Mouse (Mus musculus) megakaryocyte, embryonic 14.5 days (primary cell): ENCODE measurements around the gene Atp13a4. TPM values are rescaled to one million over a fixed set of nuclear protein-coding genes. Genes with fewer than 3 reads are reported as not detected.
A peak's percentile ranks its signal among the peaks of the same experiment; 100 is the strongest.

ENCODE experiments used
- H3K27me3 ChIP-seq: replicated peaks from 2 replicates; pipeline ENCODE3; 2012; ENCODE audit warnings: inconsistent platforms
- H3K36me3 ChIP-seq: replicated peaks from 2 replicates; pipeline ENCODE3; 2012; ENCODE audit warnings: low read length, inconsistent platforms, mixed read lengths
- H3K4me1 ChIP-seq: 2 replicates; pipeline ENCODE4 v1.6.1; 2012; ENCODE audit warnings: inconsistent platforms
- H3K4me3 ChIP-seq: replicated peaks from 2 replicates; pipeline ENCODE3; 2012; ENCODE audit warnings: moderate library complexity, mild to moderate bottlenecking, inconsistent platforms
- H3K9me3 ChIP-seq: 2 replicates; pipeline ENCODE4 v1.6.1; 2012; ENCODE audit warnings: inconsistent platforms
- FLI1 ChIP-seq: IDR thresholded peaks from 2 replicates; pipeline ENCODE4 v1.6.1; 2012; ENCODE audit warnings: low read length, inconsistent platforms, mixed read lengths
- GATA1 ChIP-seq: IDR thresholded peaks from 3 replicates; pipeline ENCODE4 v1.6.1; 2012; ENCODE audit warnings: mixed read lengths, low read length, inconsistent platforms, borderline replicate concordance
- polyA plus RNA-seq: library from polyadenylated mRNA; stranded (reverse); fragments of >175 nt; gene quantifications from 2 replicates; pipeline ENCODE4 v1.2.3, GENCODE M21; 2012; ENCODE audit warnings: low replicate concordance; ENCODE audit not compliant: insufficient read depth

The Atp13a4 gene
- polyA plus RNA-seq, 1 experiment: 0.16 TPM

DNA sequence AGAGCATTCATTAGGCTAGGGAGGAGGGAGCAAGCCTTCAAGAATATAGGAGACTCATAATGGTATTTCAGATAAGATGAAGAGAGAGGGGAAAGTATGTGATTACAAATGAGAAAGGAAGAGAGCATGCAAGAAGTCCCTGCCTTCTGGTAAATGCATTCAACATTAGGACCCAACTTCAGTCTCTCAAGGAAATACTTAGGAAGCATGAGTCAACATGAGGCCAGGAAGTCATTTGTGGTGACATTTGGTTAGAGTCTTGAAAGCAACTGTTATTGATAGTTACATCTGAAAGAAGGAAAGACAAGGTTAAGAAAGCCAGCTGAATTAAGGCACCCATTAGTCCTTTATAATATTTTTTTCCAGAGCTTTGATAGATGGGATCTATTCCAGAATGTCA is 4.8 kb downstream of the Atp13a4 start:
- Histone ChIP-seq H3K27me3 (no peaks in the 10 kb centered on the region), H3K36me3 (no peaks in the 10 kb centered on the region), H3K9me3 (no peaks in the 10 kb centered on the region), H3K4me1 (peaks cover 57% of the 10 kb centered on the region), H3K4me3 (peak overlapping the region; percentile 65)
- no peak for TF ChIP-seq GATA1
- no peak for TF ChIP-seq FLI1

DNA sequence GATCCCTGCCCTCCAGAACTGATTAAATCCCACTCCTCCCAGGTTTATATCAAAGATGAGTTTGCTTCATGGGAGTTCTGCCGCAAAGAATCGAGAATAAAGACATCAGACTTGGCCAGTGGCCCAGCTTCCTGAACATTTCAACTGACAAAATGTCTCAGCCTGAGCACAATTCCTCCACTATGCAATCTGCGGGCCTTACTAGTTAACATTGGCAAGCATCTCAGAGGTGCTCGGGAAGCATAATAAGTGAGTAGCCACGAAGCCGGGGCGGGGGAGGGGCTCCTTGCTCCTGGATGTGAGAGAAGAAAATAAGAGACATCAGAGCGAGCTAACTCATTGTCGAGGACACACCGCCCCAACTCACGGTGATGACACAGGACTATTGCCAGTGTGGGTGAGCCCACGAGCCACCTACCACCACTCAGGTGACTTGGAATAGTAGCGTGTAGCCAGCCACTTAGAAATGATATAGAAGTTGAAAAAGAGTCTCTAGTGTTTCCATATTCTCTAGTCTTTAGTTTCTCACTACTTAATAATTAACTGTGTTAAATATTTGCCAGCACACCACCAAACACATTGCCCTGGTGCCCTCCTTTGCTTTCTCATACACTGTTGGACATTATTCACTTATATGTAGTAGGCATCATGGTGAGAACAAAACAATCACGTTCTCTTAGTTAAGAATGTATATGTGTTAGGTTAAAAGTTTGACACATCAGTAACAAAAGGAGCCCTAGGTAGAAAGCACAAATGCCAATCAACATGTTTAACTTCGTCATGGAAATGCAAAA is 8.1 kb downstream of the Atp13a4 start:
- no peaks in the 10 kb centered on the region for H3K36me3 ChIP-seq
- no peak for TF ChIP-seq FLI1
- no peak for TF ChIP-seq GATA1
- H3K27me3 ChIP-seq: peaks cover 5% of the 10 kb centered on the region

DNA sequence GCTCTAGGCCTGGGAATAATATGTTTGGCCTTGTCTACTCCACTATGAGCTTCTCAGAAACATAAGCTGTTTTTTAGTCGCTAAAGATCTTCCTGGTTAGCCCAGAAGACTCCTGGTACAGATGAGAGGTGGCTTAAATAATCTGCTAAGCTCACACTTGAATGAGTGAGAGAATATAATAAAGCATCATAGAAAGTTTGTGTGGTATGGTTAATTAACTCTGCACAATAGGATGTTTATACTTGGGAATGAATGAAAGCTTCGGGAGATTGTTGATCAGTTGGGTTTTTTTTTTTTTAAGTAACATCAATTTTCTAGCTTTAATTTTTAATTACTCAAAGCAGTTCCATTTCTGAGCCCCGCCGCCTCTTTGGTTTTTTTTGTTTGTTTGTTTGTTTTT is 8.8 kb downstream of the Atp13a4 start:
- no peak for TF ChIP-seq GATA1
- no peak for TF ChIP-seq FLI1
- peaks cover 48% of the 10 kb centered on the region for H3K4me1 ChIP-seq
- H3K27me3 ChIP-seq: peaks cover 5% of the 10 kb centered on the region
- H3K4me3 ChIP-seq: no peak overlapping the region
- H3K9me3 ChIP-seq: no peaks in the 10 kb centered on the region
- H3K36me3 ChIP-seq: no peaks in the 10 kb centered on the region

More for the DNA sequence above, 8.1 kb downstream of the Atp13a4 start:
- peaks cover 53% of the 10 kb centered on the region for H3K4me1 ChIP-seq
- no peaks in the 10 kb centered on the region for H3K9me3 ChIP-seq
- no peak overlapping the region for H3K4me3 ChIP-seq

DNA sequence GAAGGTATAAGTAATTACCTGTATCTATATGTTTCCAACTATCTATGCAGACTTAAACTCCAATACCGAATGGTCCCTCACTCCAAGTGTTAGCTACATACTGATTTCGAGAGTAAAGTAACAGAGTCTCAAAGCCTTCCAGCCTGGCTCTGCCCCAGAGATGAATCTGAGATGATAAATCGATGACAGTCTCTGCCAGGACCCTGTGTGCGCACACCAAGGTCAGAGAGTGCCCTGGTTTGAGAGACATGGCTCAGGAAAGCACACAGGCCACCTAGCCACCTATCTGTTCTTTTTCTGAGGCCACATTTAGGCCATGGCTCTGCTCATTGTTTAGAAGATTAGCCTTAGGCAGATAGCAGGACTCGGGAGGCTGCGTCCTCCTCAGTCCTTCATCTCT is 11.0 kb downstream of the Atp13a4 start:
- H3K4me3 ChIP-seq: no peak overlapping the region
- TF ChIP-seq FLI1: no peak
- TF ChIP-seq GATA1: no peak
- H3K36me3 ChIP-seq: no peaks in the 10 kb centered on the region
- peaks cover 5% of the 10 kb centered on the region for H3K27me3 ChIP-seq
- H3K9me3 ChIP-seq: no peaks in the 10 kb centered on the region; the same call in 1 of the 2 replicates
- peaks cover 43% of the 10 kb centered on the region for H3K4me1 ChIP-seq

DNA sequence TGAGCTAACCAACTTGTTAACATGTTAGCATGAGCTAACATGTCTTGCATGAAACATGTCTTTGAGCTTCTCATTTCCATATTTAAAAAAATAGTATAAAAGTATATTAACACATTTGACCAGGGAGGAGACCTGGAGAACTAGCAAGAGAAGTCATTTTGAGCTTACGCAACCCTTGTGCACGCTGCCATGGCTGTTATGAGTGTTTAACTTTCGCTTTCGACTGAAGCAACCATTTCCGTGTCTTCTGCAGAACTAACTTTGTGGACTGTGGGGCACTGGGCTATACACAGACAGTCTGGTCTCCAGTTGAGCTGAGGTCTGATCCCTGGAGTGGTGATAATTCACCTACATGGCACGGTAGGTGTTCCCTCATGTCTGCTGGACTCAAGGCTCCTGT is 17.6 kb downstream of the Atp13a4 start:
- Histone ChIP-seq H3K4me3 (peak overlapping the region; percentile 67), H3K36me3 (no peaks in the 10 kb centered on the region), H3K4me1 (peaks cover 31% of the 10 kb centered on the region), H3K27me3 (no peaks in the 10 kb centered on the region), H3K9me3 (no peaks in the 10 kb centered on the region; the same call in 1 of the 2 replicates)
- TF ChIP-seq GATA1 (no peak), FLI1 (no peak)

DNA sequence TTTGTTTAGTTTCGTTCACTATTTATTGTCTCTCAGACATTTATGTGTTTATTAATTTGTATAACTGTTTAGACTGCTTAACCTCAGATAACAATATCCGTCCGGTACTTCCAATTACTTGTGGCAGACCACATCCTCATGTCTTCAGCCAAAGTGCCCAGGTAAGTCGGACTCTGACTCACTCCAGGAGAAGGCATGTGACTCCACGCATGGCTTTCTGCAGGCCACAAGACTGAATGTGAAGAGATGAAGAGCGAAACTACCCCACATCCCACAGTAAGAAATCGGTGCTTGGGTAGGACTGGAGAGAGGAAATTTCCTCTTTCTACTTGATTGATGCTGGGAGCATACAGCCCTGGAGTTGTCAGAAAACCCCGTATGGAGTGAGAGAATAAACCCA is 18.1 kb downstream of the Atp13a4 start:
- Histone ChIP-seq H3K36me3 (no peaks in the 10 kb centered on the region), H3K4me3 (no peak overlapping the region), H3K9me3 (no peaks in the 10 kb centered on the region; the same call in 1 of the 2 replicates), H3K27me3 (no peaks in the 10 kb centered on the region), H3K4me1 (peaks cover 30% of the 10 kb centered on the region)
- TF ChIP-seq GATA1 (no peak), FLI1 (no peak)

DNA sequence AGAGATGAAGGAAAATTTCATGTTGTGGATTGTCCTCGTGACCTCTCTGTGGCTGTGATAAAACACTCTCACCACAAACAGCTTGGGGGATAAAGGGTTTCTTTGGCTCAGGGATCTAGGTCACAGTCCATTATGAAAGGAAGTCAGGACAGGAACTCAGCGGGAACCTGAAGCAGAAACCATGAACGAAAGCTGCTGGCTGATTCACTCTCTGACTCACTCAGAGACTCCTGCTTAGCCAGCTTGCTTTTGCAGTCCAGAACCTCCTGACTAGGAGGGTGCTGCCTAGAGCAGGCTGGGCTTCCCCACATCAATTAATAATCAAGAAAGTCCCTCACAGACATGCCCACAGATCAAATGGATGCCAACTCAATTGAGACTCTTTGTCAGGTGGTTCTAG is 32.2 kb downstream of the Atp13a4 start:
- TF ChIP-seq GATA1 (no peak), FLI1 (no peak)
- H3K4me3 ChIP-seq: no peak overlapping the region
- H3K27me3 ChIP-seq: no peaks in the 10 kb centered on the region
- peaks cover 58% of the 10 kb centered on the region for H3K4me1 ChIP-seq
- H3K36me3 ChIP-seq: no peaks in the 10 kb centered on the region
- H3K9me3 ChIP-seq: peaks cover 8% of the 10 kb centered on the region

DNA sequence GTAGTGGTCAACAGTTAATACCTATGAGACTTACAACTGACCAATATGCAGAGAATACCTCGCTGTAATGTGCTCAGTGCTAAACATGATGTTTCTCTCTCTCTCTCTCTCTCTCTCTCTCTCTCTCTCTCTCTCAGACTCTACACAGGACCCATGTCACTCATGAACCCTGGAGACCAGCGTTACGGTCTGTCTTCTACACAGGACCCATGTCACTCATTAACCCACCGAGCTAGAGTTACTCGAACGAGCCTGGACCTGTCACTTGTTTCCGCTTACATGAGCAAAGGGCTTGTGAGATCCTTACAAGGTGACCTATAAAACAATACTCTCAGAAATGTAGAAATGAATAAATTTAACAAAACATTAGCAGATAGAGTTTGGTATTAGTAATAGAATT is 33.9 kb downstream of the Atp13a4 start:
- Histone ChIP-seq H3K4me1 (peaks cover 58% of the 10 kb centered on the region), H3K27me3 (peaks cover 2% of the 10 kb centered on the region), H3K9me3 (peaks cover 7% of the 10 kb centered on the region), H3K36me3 (no peaks in the 10 kb centered on the region), H3K4me3 (no peak overlapping the region)
- no peak for TF ChIP-seq FLI1
- TF ChIP-seq GATA1: no peak

DNA sequence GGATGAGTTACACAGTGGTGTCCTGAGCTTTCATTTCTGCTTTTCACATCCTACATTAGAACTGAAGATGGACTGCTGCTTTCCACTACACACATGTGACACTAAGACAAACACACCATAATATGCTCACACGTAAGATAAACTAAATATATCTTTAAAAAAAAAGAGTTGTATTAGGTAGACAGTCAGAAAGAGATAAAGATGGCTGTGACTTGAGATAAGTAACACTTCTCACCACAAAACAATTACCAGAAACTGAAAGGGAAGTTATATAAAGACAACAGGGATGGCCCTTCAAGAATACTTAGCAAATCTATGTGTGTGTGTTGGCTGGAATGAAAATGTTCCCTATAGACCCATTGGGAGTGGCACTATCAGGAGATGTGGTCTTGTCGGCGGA is 34.8 kb downstream of the Atp13a4 start:
- Histone ChIP-seq H3K9me3 (0 out of 2 replicates have a peak, but pooled peaks cover under 1% of the 10 kb centered on the region), H3K27me3 (peaks cover 3% of the 10 kb centered on the region), H3K36me3 (no peaks in the 10 kb centered on the region), H3K4me3 (peak overlapping the region; percentile 42), H3K4me1 (peaks cover 62% of the 10 kb centered on the region)
- no peak for TF ChIP-seq GATA1
- no peak for TF ChIP-seq FLI1

DNA sequence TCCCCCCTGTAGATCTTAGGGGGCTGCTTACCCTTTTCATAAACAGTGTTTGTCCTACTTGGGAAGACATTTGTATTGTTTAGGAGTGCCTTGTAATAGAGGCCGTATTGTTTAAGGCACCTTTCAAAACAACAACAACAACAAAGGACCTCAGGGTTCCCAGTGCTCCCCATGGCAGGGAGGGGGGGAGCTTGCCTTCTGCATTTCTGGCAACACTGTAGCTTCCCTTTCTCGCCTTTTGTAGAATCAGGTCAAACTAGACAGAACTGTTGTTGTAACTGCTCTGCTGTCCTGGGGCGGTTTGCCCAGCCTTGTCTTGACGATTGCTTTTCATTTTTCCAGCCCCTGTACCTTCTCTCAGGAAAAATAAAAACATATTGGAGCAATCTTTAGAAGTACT is 40.0 kb downstream of the Atp13a4 start:
- H3K27me3 ChIP-seq: peaks cover 9% of the 10 kb centered on the region
- H3K4me3 ChIP-seq: no peak overlapping the region

More for the DNA sequence above, 40.0 kb downstream of the Atp13a4 start:
- no peaks in the 10 kb centered on the region for H3K36me3 ChIP-seq
- H3K9me3 ChIP-seq: no peaks in the 10 kb centered on the region
- TF ChIP-seq FLI1: no peak
- peaks cover 41% of the 10 kb centered on the region for H3K4me1 ChIP-seq
